Mouse (Mus musculus): Measurements from ENCODE around the gene Tpd52l1. TPM values are rescaled to one million over a fixed set of nuclear protein-coding genes. Genes with fewer than 3 reads are reported as not detected.

The Tpd52l1 gene
- 14.4 and 16.3 TPM in 2 replicates for total RNA-seq (2014; rRNA removed)
- polyA plus RNA-seq (2012; rRNA removed): 6.5 and 7.1 TPM in 2 replicates

GRCm38 (mm10) chr10:31445291-31446124, at the start of gene Tpd52l1:
TSS of gene Tpd52l1 (minus strand) at chr10:31445958.
- Histone ChIP-seq H3K27ac (replicated peaks; ENCODE audit: insufficient read depth, low read depth, low read length) (no peak within 1 kb of the TSS; the same call in 1 of the 2 replicates), H3K79me2 (ENCODE audit: control insufficient read depth, insufficient read depth, low read length) (no peaks in the 10 kb centered on the region), H3K36me3 (ENCODE audit: control insufficient read depth, insufficient read depth, low read length) (no peaks in the 10 kb centered on the region), H3K27me3 (ENCODE audit: control insufficient read depth, insufficient read depth, low read length) (no peaks in the 10 kb centered on the region), H3K9ac (ENCODE audit: low read depth, low read length) (peak within 1 kb of the TSS; percentile 80), H3K4me3 (ENCODE audit: insufficient read depth, low read depth, low read length) (peak within 1 kb of the TSS; percentile 89), H3K4me1 (ENCODE audit: control insufficient read depth, insufficient read depth, low read length) (peaks cover 2% of the 10 kb centered on the region; the same call in 1 of the 2 replicates)
- DNase-seq (ENCODE audit: extremely low read depth, low read depth, low spot score): peak; percentile 71
- WGBS: 2% methylated on average over 59 of the region's 59 CpGs
- TF ChIP-seq CTCF (IDR thresholded peaks at IDR 0.05; ENCODE audit: low read depth, low read length) (peak; percentile 91), POLR2A (IDR thresholded peaks at IDR 0.05; ENCODE audit: extremely low read depth, insufficient read depth, low read length) (no peak)

DNA sequence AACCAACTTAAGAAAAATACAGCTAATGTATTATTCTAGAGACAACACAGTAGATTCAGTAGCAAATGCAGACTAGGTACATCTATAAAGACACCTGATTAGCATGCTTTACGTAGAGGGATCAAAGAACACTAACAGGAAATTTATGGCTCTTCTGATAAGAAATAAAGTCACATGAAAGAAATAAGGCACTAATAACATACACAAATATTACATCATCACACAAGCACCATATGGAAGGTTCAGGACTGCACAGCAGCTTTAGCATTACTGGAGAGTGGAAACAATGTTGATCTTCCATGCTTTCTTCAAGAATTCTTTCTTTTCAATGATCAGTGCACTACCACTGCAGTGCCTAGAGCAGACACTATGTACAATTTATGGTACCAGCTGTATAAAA, 48.5 kb upstream of the Tpd52l1 start:
- Histone ChIP-seq H3K4me1 (ENCODE audit: control insufficient read depth, insufficient read depth, low read length) (peaks cover 5% of the 10 kb centered on the region; the same call in 1 of the 2 replicates), H3K27ac (replicated peaks; ENCODE audit: insufficient read depth, low read depth, low read length) (no peak overlapping the region), H3K27me3 (ENCODE audit: control insufficient read depth, insufficient read depth, low read length) (no peaks in the 10 kb centered on the region), H3K4me3 (ENCODE audit: insufficient read depth, low read depth, low read length) (no peak overlapping the region), H3K9ac (ENCODE audit: low read depth, low read length) (no peak overlapping the region), H3K79me2 (ENCODE audit: control insufficient read depth, insufficient read depth, low read length) (no peaks in the 10 kb centered on the region; the same call in 1 of the 2 replicates), H3K36me3 (ENCODE audit: control insufficient read depth, insufficient read depth, low read length) (peaks cover 18% of the 10 kb centered on the region)
- TF ChIP-seq CTCF (IDR thresholded peaks at IDR 0.05; ENCODE audit: low read depth, low read length) (no peak), POLR2A (IDR thresholded peaks at IDR 0.05; ENCODE audit: extremely low read depth, insufficient read depth, low read length) (no peak)
- DNase-seq (ENCODE audit: extremely low read depth, low read depth, low spot score): no peak
- WGBS: 96% methylated on average over 1 of the region's 1 CpGs

DNA sequence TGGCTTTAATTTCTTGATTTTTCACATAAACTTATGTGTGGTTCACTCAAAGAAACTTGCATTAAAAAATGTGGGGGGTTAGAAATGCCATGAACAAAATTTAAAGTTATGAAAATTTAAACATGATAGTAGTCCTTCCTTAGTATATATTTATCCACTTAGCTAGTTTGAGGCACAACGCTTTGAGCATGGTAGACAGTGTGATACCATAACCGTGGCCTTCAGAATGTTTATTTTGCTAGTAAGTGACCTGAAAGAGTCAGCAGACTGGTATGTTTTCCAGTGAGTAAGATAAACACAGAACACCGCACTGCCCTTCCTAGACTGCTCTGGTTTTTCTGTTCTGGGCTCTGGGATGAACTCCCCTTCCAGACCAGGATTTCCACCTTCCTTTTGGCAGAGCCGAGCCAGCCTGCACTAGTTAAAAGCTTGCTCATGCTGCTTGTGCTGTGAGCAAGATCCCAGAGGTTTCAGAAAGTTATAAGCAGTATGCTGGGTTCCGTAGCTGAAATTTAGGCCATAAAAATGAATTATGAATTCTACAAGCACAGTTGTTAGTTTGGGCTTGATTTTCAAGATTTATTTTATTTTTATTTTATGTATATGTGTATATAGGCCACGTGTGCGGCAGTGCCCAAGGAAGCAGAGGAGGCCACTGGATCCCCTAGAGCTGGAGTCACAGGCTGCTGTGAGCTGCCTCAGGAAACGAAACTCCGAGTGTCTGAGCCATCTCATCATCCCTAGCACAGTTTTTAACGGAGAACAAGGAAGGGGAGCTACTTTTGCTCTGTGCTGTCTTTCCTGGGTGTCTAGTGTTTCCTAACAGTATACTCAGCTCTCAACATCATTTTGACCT, 21.5 kb upstream of the Tpd52l1 start:
- DNase-seq (ENCODE audit: extremely low read depth, low read depth, low spot score): no peak
- Histone ChIP-seq H3K79me2 (ENCODE audit: control insufficient read depth, insufficient read depth, low read length) (no peaks in the 10 kb centered on the region), H3K27ac (replicated peaks; ENCODE audit: insufficient read depth, low read depth, low read length) (no peak overlapping the region), H3K9ac (ENCODE audit: low read depth, low read length) (no peak overlapping the region), H3K4me3 (ENCODE audit: insufficient read depth, low read depth, low read length) (no peak overlapping the region), H3K36me3 (ENCODE audit: control insufficient read depth, insufficient read depth, low read length) (no peaks in the 10 kb centered on the region), H3K27me3 (ENCODE audit: control insufficient read depth, insufficient read depth, low read length) (no peaks in the 10 kb centered on the region), H3K4me1 (ENCODE audit: control insufficient read depth, insufficient read depth, low read length) (no peaks in the 10 kb centered on the region)
- WGBS: 52% methylated on average over 10 of the region's 10 CpGs
- TF ChIP-seq CTCF (IDR thresholded peaks at IDR 0.05; ENCODE audit: low read depth, low read length): no peak
- no peak for TF ChIP-seq POLR2A (IDR thresholded peaks at IDR 0.05; ENCODE audit: extremely low read depth, insufficient read depth, low read length)

- no peaks in the 10 kb centered on the region for H3K4me1 ChIP-seq (ENCODE audit: control insufficient read depth, insufficient read depth, low read length)
- WGBS: 85% methylated on average over 6 of the region's 6 CpGs
- peak; percentile 47 for DNase-seq (ENCODE audit: extremely low read depth, low read depth, low spot score)
These were observed 20.2 kb upstream of the Tpd52l1 start for GRCm38 (mm10) chr10:31465840-31466541.

GRCm38 (mm10) chr10:31465424-31465823, 19.7 kb upstream of the Tpd52l1 start:
- H3K4me1 ChIP-seq (ENCODE audit: control insufficient read depth, insufficient read depth, low read length): no peaks in the 10 kb centered on the region
- TF ChIP-seq CTCF (IDR thresholded peaks at IDR 0.05; ENCODE audit: low read depth, low read length) (no peak), POLR2A (IDR thresholded peaks at IDR 0.05; ENCODE audit: extremely low read depth, insufficient read depth, low read length) (no peak)
- H3K9ac ChIP-seq (ENCODE audit: low read depth, low read length): no peak overlapping the region
- no peaks in the 10 kb centered on the region for H3K79me2 ChIP-seq (ENCODE audit: control insufficient read depth, insufficient read depth, low read length)
- H3K36me3 ChIP-seq (ENCODE audit: control insufficient read depth, insufficient read depth, low read length): no peaks in the 10 kb centered on the region
- no peak overlapping the region for H3K4me3 ChIP-seq (ENCODE audit: insufficient read depth, low read depth, low read length)
- no peaks in the 10 kb centered on the region for H3K27me3 ChIP-seq (ENCODE audit: control insufficient read depth, insufficient read depth, low read length)
- WGBS: 67% methylated on average over 4 of the region's 4 CpGs
- DNase-seq (ENCODE audit: extremely low read depth, low read depth, low spot score): no peak
- no peak overlapping the region for H3K27ac ChIP-seq (replicated peaks; ENCODE audit: insufficient read depth, low read depth, low read length)

More at GRCm38 (mm10) chr10:31465840-31466541, 20.2 kb upstream of the Tpd52l1 start:
- Histone ChIP-seq H3K36me3 (ENCODE audit: control insufficient read depth, insufficient read depth, low read length) (no peaks in the 10 kb centered on the region), H3K27me3 (ENCODE audit: control insufficient read depth, insufficient read depth, low read length) (no peaks in the 10 kb centered on the region), H3K9ac (ENCODE audit: low read depth, low read length) (no peak overlapping the region), H3K79me2 (ENCODE audit: control insufficient read depth, insufficient read depth, low read length) (no peaks in the 10 kb centered on the region), H3K27ac (replicated peaks; ENCODE audit: insufficient read depth, low read depth, low read length) (no peak overlapping the region), H3K4me3 (ENCODE audit: insufficient read depth, low read depth, low read length) (no peak overlapping the region)
- peak; percentile 40 for TF ChIP-seq CTCF (IDR thresholded peaks at IDR 0.05; ENCODE audit: low read depth, low read length)
- TF ChIP-seq POLR2A (IDR thresholded peaks at IDR 0.05; ENCODE audit: extremely low read depth, insufficient read depth, low read length): no peak

Measured in liver, adult 2 months (tissue).